Mouse (Mus musculus) hindbrain, embryonic 12.5 days (tissue): Measurements from ENCODE around the gene Hspb7. TPM values are rescaled to one million over a fixed set of nuclear protein-coding genes. Genes with fewer than 3 reads are reported as not detected.

ENCODE experiments used
- ATAC-seq: fragments of 200-750 bp; cut with Nextera tagmentation; 2 replicates; pipeline ENCODE4 v1.8.0; 2017; ENCODE audit warnings: moderate TSS enrichment; ENCODE audit not compliant: low FRiP score
- H3K27ac ChIP-seq: fragments of 300-500 bp; sonication (generic); 2 replicates; pipeline ENCODE4 v1.5.1; 2016; ENCODE audit warnings: mild to moderate bottlenecking
- H3K27me3 ChIP-seq: fragments of 300-500 bp; sonication (generic); 2 replicates; pipeline ENCODE4 v1.6.1; 2016; ENCODE audit warnings: mild to moderate bottlenecking
- H3K36me3 ChIP-seq: fragments of 300-500 bp; sonication (generic); 2 replicates; pipeline ENCODE4 v1.6.1; 2016; ENCODE audit warnings: mild to moderate bottlenecking
- H3K4me1 ChIP-seq: fragments of 300-500 bp; sonication (generic); 2 replicates; pipeline ENCODE4 v1.6.1; 2016
- H3K4me2 ChIP-seq: fragments of 300-500 bp; sonication (generic); replicated peaks from 2 replicates; pipeline ENCODE4 v1.6.1; 2016; ENCODE audit warnings: mild to moderate bottlenecking
- H3K4me3 ChIP-seq: fragments of 300-500 bp; sonication (generic); 2 replicates; pipeline ENCODE4 v1.5.1; 2016; ENCODE audit warnings: mild to moderate bottlenecking
- H3K9ac ChIP-seq: fragments of 300-500 bp; sonication (generic); 2 replicates; pipeline ENCODE4 v1.6.1; 2016; ENCODE audit warnings: mild to moderate bottlenecking, moderate library complexity
- H3K9me3 ChIP-seq: fragments of 300-500 bp; sonication (generic); replicated peaks from 2 replicates; pipeline ENCODE4 v1.6.1; 2016; ENCODE audit warnings: mild to moderate bottlenecking
- WGBS: fragments of 180-500 bp; shearing (Covaris S2); methylation state at CpG from one replicate; pipeline ENCODE4 v1.1.7; 2016; 5-methylcytosine and 5-hydroxymethylcytosine counted together
- polyA plus RNA-seq: library from polyadenylated mRNA; unstranded; fragments of >200 nt; fragmentation: Nextera tagmentation; extraction: Ambion mirVana; gene quantifications from 2 replicates; pipeline ENCODE4 v1.2.1, GENCODE M21; 2016

The Hspb7 gene
- polyA plus RNA-seq: 0.10 TPM in 1 of 2 replicates, not detected in the other

DNA sequence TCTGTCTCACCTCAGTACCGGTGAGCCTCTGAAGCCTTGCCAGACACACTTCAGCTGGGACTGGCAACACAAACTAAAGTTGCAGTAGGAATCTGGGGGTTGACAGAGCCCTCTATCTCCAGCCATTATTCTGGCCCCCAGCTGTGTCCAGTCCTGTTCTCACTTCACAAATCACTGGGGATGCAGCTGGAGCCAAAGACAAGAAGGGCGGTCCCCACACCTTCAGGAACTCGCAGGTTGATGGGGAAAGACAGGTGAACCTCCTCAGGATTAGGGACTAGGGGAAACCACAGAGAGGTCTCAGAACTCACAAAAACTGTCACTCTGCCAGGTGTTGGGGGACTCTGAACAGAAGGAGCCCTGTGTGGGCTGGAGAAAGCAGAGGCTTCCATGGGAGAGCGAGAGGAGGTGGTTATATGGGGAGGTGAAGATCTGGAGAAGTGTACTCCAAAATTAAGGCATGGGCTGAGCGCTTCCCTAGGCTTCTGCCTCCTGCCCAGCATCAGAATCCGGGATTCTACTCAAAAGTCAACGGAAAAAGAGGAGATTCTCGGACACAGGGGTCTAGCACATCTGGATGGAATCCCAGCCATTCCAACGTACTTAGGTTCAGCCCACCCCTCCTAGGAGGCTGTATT lies at the start of gene Hspb7:
TSS of gene Hspb7 (plus strand) at position 588 of the 638 bp plus-strand sequence.
- Histone ChIP-seq H3K9ac (no peak within 1 kb of the TSS; the same call in 1 of the 2 replicates), H3K27me3 (peaks cover 37% of the 10 kb centered on the region), H3K27ac (no peak within 1 kb of the TSS), H3K4me1 (no peaks in the 10 kb centered on the region), H3K4me3 (no peak within 1 kb of the TSS), H3K9me3 (no peaks in the 10 kb centered on the region), H3K4me2 (no peak within 1 kb of the TSS), H3K36me3 (no peaks in the 10 kb centered on the region)
- ATAC-seq: no peak
- 58% methylated on average over 9 of the region's 9 CpGs for WGBS

DNA sequence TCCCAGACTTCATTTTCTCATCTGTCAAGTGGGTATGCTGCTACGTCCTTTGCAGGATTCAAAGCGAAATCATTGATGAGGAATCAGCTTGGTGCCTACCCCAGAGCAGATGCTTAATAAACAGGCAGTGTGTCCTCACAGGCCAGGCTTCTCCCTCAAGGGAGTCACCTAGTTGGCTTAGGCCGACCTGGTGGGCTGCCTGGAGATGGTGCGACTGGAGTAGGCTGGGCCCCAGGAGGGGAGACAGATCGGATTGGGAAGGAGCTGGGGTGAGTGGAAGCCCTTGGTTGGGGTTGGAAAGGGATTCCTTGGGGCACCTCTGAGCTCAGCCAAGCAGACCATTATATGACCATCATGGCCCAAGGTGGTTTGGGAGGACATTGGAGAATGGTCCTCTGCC lies 48.2 kb upstream of the Hspb7 start:
- no peak for ATAC-seq
- Histone ChIP-seq H3K36me3 (no peaks in the 10 kb centered on the region), H3K4me3 (no peak overlapping the region), H3K4me2 (no peak overlapping the region), H3K27ac (no peak overlapping the region), H3K9me3 (no peaks in the 10 kb centered on the region), H3K4me1 (peaks cover 9% of the 10 kb centered on the region; the same call in 1 of the 2 replicates), H3K9ac (no peak overlapping the region), H3K27me3 (peaks cover 26% of the 10 kb centered on the region)
- WGBS: 86% methylated on average over 5 of the region's 5 CpGs

DNA sequence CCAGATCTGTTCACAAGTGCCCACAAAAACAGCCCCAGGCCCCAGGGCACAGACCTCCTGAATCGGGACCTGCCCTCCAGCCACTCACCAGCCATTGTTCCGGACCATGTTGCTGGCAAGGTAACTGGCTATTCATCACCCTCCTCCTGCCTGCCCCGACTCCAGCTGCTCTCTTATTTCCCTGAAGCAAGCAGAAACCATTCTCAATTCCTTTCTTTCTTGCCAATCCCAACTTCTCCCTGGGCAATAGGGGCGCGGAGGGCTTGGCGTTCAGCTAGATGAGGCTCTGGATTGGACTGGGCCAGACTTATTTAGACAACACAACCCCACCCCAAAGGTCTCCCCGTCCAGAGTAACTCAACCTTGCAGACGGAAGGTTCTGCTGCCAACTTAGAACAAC lies 40.9 kb upstream of the Hspb7 start:
- Histone ChIP-seq H3K9ac (no peak overlapping the region), H3K4me3 (no peak overlapping the region), H3K4me1 (peaks cover 13% of the 10 kb centered on the region), H3K27me3 (peaks cover 44% of the 10 kb centered on the region), H3K4me2 (no peak overlapping the region), H3K27ac (no peak overlapping the region), H3K9me3 (no peaks in the 10 kb centered on the region), H3K36me3 (no peaks in the 10 kb centered on the region)
- 52% methylated on average over 8 of the region's 8 CpGs for WGBS
- no peak for ATAC-seq

DNA sequence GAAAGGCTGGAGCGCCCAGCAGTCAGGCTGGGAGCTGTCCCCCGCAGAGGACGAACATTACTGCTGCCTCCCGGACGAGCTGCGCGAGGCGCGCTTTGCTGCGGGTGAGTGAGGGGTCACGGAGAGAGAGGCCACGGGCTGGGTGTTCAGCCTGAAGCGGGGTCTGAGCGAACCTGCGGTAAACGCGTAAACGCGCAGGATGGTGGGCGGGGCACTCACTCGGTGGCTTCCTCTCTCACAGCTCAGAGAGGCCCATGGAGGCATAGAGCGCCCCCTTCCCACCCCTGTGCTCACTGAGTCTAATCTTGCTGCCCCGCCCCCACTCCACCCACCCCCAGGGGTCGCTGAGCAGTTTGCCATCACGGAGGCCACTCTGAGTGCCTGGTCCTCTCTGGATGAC lies 38.2 kb upstream of the Hspb7 start:
- peak; percentile 50; the same call in 1 of the 2 replicates for ATAC-seq
- no peaks in the 10 kb centered on the region for H3K36me3 ChIP-seq
- peak overlapping the region; percentile 34 for H3K4me3 ChIP-seq
- H3K27me3 ChIP-seq: peaks cover 51% of the 10 kb centered on the region
- peaks cover 13% of the 10 kb centered on the region for H3K4me1 ChIP-seq
- no peaks in the 10 kb centered on the region for H3K9me3 ChIP-seq
- no peak overlapping the region for H3K27ac ChIP-seq
- peak overlapping the region; percentile 56 for H3K9ac ChIP-seq
- peak overlapping the region; percentile 63 for H3K4me2 ChIP-seq
- under 1% methylated on average over 25 of the region's 25 CpGs for WGBS

DNA sequence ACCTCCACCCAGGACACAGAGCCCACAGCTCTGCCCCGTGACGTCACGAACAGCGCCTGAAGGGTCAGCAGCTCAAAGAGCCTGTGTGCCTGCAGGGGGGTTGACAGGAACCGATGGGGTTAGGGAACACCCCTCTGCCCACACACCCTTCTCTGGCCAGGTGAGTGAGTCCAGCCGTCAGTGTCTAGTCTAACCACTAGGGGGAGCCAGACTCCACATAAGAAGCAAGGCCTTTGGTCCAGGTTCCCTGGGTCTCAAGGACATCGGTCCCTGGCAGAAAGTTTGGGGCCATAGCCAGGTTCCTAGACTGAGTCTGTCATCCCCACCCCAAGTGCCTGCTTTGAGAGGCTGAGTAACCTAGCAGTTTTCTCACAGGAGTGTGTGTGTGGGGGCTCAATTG lies 35.3 kb upstream of the Hspb7 start:
- under 1% methylated on average over 7 of the region's 7 CpGs for WGBS
- H3K9me3 ChIP-seq: no peaks in the 10 kb centered on the region

DNA sequence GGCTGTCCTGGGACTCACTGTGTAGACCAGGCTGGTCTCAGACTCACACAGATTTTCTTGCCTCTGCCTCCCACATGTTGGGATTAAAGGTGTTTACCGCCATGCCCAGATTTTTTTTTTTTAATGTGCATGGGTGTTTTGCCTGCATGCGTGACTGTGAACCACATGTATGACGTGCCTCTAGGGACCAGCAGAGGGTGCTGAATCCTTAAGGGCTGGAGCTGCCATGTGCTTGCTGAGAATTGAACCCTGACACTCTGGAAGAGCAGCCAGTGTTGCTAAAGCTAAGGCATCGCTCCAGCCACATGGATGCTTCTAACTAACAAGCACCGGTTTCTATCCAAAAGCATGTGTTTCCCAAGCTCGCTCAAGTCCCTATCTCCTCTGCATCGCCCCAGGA lies 34.4 kb upstream of the Hspb7 start:
- Histone ChIP-seq H3K4me3 (no peak overlapping the region), H3K27ac (no peak overlapping the region), H3K27me3 (peaks cover 42% of the 10 kb centered on the region), H3K4me1 (peaks cover 13% of the 10 kb centered on the region), H3K4me2 (no peak overlapping the region), H3K9ac (no peak overlapping the region), H3K36me3 (no peaks in the 10 kb centered on the region), H3K9me3 (no peaks in the 10 kb centered on the region)
- WGBS: 74% methylated on average over 7 of the region's 7 CpGs
- ATAC-seq: no peak

More for the DNA sequence above, 35.3 kb upstream of the Hspb7 start:
- Histone ChIP-seq H3K4me1 (peaks cover 13% of the 10 kb centered on the region), H3K4me3 (no peak overlapping the region), H3K9ac (no peak overlapping the region), H3K27me3 (peaks cover 50% of the 10 kb centered on the region), H3K36me3 (no peaks in the 10 kb centered on the region), H3K4me2 (no peak overlapping the region), H3K27ac (no peak overlapping the region)
- ATAC-seq: no peak

DNA sequence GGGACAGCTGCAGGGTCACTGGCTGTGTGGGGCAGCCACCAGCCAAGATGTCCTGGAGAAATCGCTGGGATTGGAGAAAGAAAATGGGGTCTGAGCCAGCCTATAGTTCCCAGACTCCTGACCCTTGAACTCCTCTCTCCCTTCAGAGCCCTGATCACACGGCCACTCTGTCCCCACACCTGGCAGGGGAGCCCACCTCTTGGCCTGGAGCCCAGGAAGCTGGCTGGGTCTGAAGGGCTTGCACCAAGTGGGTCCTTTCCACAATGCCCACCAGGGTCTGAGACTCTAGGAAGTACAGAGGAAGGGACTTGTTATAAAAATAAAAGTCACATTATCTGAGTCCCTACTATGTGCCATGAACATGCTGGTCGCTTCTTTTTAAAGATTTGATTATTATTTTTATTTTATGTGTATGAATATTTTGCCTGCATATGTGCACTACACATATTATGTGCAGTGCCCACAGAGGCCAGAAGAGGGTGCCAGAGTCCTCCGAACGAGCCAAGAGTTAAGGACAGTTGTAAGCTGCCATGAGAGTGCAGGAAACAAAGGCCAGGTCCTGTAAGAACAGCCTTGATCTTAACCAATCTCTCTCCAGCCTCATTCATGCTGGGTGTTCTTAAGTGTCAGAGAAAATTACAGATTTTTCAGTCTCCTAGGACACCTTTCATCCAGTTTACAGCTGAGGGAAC lies 33.3 kb upstream of the Hspb7 start:
- no peaks in the 10 kb centered on the region for H3K36me3 ChIP-seq
- H3K4me2 ChIP-seq: no peak overlapping the region
- H3K4me1 ChIP-seq: peaks cover 10% of the 10 kb centered on the region
- WGBS: 20% methylated on average over 5 of the region's 5 CpGs
- H3K9ac ChIP-seq: no peak overlapping the region
- peaks cover 37% of the 10 kb centered on the region for H3K27me3 ChIP-seq
- H3K4me3 ChIP-seq: no peak overlapping the region
- no peak overlapping the region for H3K27ac ChIP-seq
- no peaks in the 10 kb centered on the region for H3K9me3 ChIP-seq
- ATAC-seq: peak; percentile 18; the same call in 1 of the 2 replicates

DNA sequence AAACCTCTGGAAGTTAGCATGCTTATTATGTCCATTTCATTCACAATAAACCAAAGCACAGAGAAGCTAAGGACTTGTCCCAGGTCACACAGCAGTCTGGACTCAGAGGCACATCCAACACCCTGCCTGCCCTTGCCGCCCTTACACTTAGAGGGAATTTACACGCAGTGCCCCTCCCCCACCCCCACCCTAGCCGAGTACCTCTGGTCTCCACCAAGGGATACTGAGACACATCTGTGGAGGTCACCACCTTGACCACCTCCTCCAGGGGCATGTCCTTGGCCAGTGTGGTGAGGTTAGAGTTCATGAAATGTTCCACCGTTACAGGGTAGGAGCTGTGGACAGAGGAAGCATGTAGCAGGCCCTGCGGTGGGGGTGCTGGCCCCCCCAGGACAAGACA lies 32.6 kb upstream of the Hspb7 start:
- H3K27ac ChIP-seq: no peak overlapping the region
- peaks cover 4% of the 10 kb centered on the region for H3K4me1 ChIP-seq
- H3K36me3 ChIP-seq: no peaks in the 10 kb centered on the region
- no peaks in the 10 kb centered on the region for H3K9me3 ChIP-seq
- ATAC-seq: no peak
- no peak overlapping the region for H3K4me3 ChIP-seq
- H3K4me2 ChIP-seq: no peak overlapping the region
- 70% methylated on average over 5 of the region's 5 CpGs for WGBS
- H3K9ac ChIP-seq: no peak overlapping the region
- peaks cover 30% of the 10 kb centered on the region for H3K27me3 ChIP-seq

DNA sequence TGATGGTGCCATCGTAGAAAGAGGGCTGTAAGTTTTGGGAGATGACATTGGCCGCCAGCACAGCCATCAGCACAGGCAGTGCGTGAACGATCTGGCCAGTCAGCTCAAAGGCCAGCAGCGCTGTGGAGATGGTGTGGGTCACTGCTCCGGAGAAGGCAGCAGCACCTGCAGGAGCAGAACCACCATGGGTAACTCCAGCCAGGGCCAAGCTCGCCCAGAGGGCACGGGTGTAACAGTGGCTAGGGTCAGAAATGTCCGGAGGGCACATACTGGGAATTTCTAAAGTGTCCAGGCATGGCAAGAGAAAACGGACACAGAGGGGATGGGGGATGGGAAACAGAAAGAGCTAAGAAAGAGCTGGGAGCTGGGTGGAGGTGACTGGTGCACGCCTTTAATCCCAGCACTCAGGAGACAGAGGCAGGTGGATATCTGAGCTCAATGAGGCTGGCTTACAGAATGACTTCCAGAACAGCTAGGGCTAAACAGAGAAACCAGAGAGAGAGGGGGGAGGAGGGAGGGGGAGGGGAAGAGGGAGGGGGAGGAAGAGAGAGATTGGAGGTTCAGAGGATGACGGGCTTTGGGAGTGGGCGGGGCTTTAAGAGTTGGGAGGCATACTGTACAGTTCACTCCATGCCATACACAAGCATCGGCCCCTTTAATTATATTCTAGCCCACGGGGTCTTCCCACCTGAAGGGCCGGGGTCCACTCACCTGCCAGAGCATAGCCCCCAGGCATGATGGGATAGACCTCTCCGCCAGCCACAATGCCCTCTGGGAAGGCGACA lies 31.0 kb upstream of the Hspb7 start:
- H3K9me3 ChIP-seq: no peaks in the 10 kb centered on the region
- no peak for ATAC-seq
- H3K36me3 ChIP-seq: no peaks in the 10 kb centered on the region
- no peak overlapping the region for H3K27ac ChIP-seq
- no peak overlapping the region for H3K4me3 ChIP-seq
- H3K9ac ChIP-seq: no peak overlapping the region
- H3K4me1 ChIP-seq: no peaks in the 10 kb centered on the region
- WGBS: 69% methylated on average over 18 of the region's 18 CpGs
- peaks cover 16% of the 10 kb centered on the region for H3K27me3 ChIP-seq
- no peak overlapping the region for H3K4me2 ChIP-seq

DNA sequence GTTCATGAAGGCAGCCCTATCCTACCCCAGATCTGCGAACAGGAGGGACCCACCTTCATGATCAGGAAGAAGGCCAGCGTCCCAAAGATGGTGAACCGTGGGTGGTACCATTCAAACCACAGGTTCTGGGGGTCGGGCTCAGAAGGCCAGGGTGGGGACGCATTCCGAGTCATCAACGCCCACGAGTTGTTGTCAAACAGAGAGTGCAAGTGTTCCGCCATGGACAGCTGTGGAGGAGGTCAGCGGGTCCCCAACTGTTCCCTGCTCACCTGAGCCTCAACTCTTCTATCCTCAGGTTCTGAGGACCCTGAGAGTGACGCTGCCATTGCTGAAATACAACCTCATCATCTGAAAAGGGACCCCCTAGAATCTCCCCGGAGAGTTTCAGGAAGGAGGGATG lies 29.3 kb upstream of the Hspb7 start:
- H3K4me2 ChIP-seq: no peak overlapping the region
- H3K9ac ChIP-seq: no peak overlapping the region
- no peaks in the 10 kb centered on the region for H3K9me3 ChIP-seq
- no peaks in the 10 kb centered on the region for H3K36me3 ChIP-seq
- H3K27ac ChIP-seq: no peak overlapping the region
- H3K4me1 ChIP-seq: no peaks in the 10 kb centered on the region; the same call in 1 of the 2 replicates
- no peak for ATAC-seq
- peaks cover 24% of the 10 kb centered on the region for H3K27me3 ChIP-seq
- no peak overlapping the region for H3K4me3 ChIP-seq
- 86% methylated on average over 12 of the region's 12 CpGs for WGBS

DNA sequence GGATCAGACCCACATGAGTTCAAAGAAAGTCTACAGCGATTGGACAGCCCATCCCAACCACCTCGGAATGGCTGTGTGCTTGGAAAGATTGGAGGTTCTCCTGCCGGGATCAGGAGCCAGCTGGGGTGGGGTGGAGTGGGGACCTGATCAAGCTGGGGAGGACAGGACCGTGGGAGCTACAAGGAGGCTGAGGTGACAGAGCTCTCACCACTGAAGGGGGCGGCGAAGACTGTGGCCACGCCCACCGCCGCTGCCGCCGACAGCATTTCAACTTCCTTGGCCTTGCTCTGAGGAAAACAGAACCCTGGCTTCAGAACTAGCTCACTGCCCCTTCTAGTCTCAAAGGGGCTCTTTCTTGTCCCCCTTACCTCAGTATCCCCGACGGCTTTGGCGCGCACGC lies 25.8 kb upstream of the Hspb7 start:
- Histone ChIP-seq H3K4me2 (peak overlapping the region; percentile 17; the same call in 1 of the 2 replicates), H3K9me3 (no peaks in the 10 kb centered on the region), H3K4me3 (no peak overlapping the region), H3K36me3 (no peaks in the 10 kb centered on the region), H3K9ac (no peak overlapping the region), H3K4me1 (peaks cover 6% of the 10 kb centered on the region), H3K27me3 (peaks cover 32% of the 10 kb centered on the region), H3K27ac (no peak overlapping the region)
- no peak for ATAC-seq
- WGBS: 16% methylated on average over 16 of the region's 16 CpGs

DNA sequence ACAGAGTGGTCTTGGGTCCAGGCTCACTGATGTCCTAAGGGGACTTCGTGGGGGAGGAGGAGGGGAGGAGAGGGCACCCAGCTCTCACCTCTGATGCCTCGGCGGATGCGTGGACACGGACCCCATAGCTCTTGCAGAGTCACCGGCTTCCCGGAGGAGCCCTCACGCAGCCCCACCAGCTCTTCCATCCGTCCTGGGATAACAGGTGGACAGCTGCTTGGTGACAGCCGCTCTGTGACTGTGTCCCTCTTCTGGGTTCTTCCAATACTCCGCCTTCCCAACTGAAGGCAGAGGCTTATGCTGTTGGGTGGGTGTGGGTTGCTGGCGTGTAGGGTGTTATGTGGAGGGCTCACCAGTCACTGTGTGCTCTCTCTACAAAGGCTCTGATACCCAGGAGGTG lies 22.7 kb upstream of the Hspb7 start:
- Histone ChIP-seq H3K27me3 (peaks cover 26% of the 10 kb centered on the region), H3K36me3 (no peaks in the 10 kb centered on the region), H3K27ac (no peak overlapping the region)

More for the DNA sequence above, 22.7 kb upstream of the Hspb7 start:
- Histone ChIP-seq H3K4me2 (no peak overlapping the region), H3K4me3 (no peak overlapping the region), H3K9me3 (no peaks in the 10 kb centered on the region), H3K4me1 (peaks cover 6% of the 10 kb centered on the region), H3K9ac (no peak overlapping the region)
- WGBS: 73% methylated on average over 12 of the region's 12 CpGs
- no peak for ATAC-seq
